Mouse (Mus musculus) lung, adult 18-20 months (tissue): Measurements from ENCODE around the gene Ddc.
A peak's percentile ranks its signal among the peaks of the same experiment; 100 is the strongest.

ENCODE experiments used
- DNase-seq, 2 experiments: peaks; one replicate each; pipeline ENCODE4 v3.0.0; 2022; ENCODE audit warnings: mixed read lengths in 2 of 2

Ddc gene

DNA sequence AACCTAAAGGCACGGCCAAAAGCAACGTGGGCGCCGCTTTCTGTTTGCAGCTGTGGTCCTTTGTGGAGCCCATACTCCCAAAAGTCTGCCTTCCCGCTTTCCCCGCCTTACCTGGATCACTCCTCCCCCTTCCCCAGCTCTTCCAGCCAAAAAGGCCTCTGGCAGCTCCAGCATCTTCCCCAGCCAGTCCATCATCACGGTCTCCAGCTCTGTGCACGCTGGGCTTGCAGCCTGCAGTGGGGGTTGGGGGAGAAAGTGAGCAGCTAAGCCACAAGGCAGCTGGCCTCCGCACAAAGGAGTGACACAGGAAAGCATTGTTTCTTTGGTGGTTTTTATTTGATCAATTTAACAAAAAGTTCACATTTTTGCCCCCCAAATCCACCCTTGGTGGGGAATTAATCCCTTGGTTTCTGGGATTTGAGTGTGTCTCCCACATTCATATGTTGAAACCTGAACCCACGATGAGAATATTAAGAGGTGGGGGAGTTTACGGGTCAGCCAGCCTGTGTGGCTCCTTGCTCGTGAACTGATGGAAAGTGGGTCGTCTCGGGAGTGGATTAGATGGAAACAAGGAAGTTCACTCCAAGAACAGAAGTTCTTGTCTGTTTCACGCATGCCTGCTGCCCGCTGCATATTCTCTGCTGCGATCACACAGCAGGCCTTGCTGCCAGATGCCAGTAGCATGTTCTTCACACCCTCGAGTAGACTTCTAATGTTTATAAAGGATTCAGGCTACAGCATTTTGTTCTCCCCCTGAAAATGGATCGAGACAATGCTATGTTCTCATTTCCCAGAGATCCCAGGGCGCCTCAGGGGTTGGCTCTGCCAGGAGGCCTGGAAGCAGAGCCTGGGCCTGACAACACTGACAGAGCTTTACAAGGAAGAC lies 24.7 kb downstream of the Ddc start:
- peak in 1 of 2 experiments; percentile 16 for DNase-seq

DNA sequence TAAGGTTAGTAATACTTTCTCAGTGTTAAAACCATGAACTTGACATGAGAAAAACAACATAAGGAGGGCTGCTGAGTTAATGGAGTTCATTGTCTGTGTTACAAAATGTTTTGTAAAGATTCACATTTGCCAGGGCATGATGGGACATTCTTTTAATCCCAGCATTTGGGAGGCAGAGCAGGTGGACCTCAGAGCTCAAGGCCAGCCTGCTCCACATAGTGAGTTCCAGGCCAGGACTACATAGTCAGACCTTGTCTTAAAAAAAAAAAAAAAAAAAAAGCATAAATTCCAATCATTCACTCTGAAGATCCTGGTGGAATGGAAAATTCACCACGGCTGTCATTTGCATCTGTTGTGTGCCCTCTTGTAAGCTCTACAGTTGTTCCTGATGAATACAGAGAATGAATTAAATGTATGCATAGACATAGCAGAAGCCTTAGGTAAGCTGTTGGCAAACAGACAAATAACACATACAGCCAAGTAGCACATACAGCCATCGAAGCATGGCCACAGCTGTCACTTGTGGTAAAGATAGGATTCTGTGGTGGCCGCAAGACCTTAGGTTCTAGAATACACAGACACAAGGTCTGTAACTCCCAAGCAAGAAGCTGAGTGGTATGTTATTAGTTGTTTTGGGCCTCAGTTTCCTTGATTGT lies 25.7 kb downstream of the Ddc start:
- DNase-seq: no peak

- DNase-seq: no peak
Observed at GRCm38 (mm10) chr11:11871197-11871813, 26.6 kb downstream of the Ddc start.

GRCm38 (mm10) chr11:11867971-11868481 lies 29.9 kb downstream of the Ddc start:
- DNase-seq: no peak

- DNase-seq: no peak
Observed at GRCm38 (mm10) chr11:11866696-11867095, 31.2 kb downstream of the Ddc start.

GRCm38 (mm10) chr11:11865128-11865527 lies 32.8 kb downstream of the Ddc start:
- no peak for DNase-seq

DNA sequence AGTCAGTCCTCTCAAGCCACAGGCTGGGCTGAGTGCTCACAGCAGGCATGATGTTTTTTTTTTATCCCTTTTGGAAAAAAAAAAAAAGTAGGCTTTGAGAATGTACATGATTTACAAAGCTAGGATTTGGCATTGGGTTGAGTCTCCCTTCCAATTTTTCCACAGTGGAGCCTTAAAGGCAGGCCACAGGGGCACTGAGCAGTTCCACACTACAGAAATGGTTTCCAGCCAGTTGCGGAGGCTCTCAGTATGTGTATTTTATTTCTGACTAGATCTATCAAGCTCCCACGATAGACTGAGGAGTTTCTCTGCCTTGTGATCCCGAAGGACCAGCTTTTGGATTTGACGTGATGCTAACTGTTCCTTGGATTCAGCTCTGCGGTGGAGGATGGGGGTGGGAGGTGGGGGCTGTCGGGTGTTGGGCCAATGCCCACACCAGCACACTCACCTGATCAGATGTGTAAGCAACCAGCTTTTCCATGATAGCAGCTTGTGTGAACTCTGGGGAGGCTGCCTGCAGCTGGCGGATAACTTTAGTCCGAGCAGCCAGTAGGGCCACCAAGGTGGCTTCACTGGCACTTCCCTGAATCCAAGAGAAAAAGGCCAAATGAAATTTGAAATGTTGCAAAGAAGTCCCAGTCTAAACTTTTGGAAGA lies 33.4 kb downstream of the Ddc start:
- no peak for DNase-seq

DNA sequence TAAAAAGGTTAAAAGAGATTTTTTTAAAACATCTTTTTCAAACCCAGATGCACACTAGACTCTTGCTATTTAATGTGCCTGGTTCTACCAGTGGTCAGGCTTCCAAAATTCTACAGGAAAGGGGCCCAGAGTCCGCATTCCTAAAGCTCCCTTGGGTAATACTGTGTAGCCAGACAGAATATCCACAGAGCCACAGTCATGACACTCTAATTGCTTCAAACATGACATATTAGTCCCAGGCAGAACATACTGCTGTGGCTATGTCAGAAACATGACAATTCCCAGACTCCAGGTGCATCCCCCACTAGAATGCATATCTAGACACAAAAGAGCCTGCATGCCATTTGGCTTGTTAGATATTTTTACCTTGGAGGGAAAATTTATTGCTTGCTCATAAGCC lies 35.4 kb downstream of the Ddc start:
- DNase-seq: no peak

- DNase-seq: peak in 1 of 2 experiments; percentile 20
Observed at GRCm38 (mm10) chr11:11856959-11857358, 41.0 kb downstream of the Ddc start.

DNA sequence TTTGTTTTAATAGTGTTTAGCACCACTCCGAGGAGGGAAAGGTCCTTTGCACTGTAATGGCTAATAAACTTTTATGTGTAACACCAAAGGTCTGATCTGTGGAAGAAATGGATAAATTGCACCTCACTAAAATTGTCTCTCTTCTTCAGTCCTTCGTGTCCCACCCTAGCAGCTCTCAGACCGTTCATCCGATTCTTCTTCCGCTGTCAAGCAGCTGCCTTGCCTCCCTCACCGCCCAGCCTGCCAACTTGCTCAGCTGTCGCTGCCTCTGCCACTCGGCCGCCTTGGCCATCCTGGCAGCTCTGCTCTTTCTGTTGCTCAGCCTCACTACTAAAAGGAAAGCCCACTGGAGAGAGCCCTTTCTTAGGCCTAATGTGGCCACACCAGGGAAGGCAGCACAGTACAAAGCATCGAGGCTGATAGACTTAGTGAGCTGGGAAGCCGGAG lies 42.2 kb downstream of the Ddc start:
- no peak for DNase-seq

GRCm38 (mm10) chr11:11855061-11855672 lies 42.8 kb downstream of the Ddc start:
- no peak for DNase-seq

- no peak for DNase-seq
Observed at GRCm38 (mm10) chr11:11853731-11854461, 44.0 kb downstream of the Ddc start.

DNA sequence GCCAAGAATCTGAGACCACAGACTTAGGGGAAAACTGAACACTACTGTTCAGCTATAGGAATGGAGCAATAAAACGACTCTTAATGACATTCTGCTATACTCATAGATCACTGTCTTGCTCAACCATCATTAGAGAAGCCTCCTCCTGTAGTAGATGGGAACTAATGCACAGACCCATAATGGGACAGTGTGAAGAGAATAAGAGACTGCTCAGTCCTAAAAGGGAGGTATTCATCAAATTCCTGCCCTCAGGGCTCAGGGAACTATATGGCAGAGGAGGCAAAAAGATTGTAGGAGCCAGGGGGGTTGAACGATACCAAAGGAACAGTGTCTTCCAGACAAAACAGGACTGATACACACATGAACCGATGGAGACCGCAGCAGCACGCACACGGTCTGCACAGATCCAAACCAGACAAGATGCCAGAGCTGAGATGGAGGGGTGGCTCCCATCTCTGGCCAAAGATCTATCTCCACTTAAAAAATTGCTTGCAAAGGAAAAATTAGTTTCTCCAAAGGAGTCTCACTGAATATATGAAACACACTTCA lies 45.9 kb downstream of the Ddc start:
- no peak for DNase-seq

GRCm38 (mm10) chr11:11850476-11851267 lies 47.3 kb downstream of the Ddc start:
- DNase-seq: no peak

GRCm38 (mm10) chr11:11849513-11850311 lies 48.2 kb downstream of the Ddc start:
- DNase-seq: no peak

- DNase-seq: peak in 1 of 2 experiments; percentile 33
Observed at GRCm38 (mm10) chr11:11848467-11848866, 49.5 kb downstream of the Ddc start.

GRCm38 (mm10) chr11:11845044-11845443 lies 52.9 kb downstream of the Ddc start:
- DNase-seq: no peak

DNA sequence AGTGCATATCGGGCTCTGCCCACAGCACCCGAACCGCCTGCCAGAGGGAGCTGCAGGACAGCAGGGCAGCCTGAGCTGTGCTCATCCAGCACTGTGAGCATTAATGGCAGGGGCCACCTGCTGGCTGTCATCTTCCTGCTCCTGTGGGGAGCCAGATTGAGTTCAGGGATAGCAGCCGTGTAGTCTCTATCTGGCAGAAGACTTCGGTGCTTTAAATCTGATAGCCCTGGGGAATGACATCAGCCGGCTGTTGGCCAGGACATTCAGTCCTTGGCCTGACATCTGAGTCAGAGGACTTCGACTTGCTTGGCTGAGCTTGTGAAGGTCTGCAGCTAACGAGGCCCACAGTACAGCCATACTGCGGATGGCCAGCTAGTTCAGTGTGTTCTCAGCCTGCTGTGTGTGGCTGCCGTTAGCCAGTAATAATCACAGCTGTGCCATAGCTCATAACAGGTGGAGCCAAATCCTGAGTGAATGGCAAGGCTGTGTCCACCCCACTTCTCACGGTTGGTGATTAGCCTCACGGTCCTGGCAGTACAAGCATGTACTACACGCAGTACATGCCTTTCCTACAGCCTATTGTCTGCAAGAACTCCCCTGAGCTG lies 53.5 kb downstream of the Ddc start:
- peak; percentile 68 to 76 for DNase-seq

GRCm38 (mm10) chr11:11841590-11841989 lies 56.4 kb downstream of the Ddc start:
- DNase-seq: no peak
